Comparison of ENCODE assay signal across 8 mouse cellular contexts in genomic region chr2:69585886-69586398, GRCm38 (mm10). TPM values are rescaled to one million over a fixed set of nuclear protein-coding genes. Genes with fewer than 3 reads are reported as not detected.
DNase-seq lines count a peak whose midpoint lies in the region; ATAC-seq and TF ChIP-seq lines count a peak whose summit lies in the region.

TSS of gene Lrp2 (minus strand) at chr2:69586065.

- peak; percentile 10 to 19 for DNase-seq in heart, adult 2 months
- no peak for DNase-seq in heart, adult 9 months (ENCODE audit: low spot score in 2 of 2)
- DNase-seq in adrenal gland, postnatal 25 days: peak; percentile 15
- DNase-seq in lung, adult 2 months: peak; percentile 55
- DNase-seq in ovary, adult 18-20 months (ENCODE audit: low spot score): peak; percentile 2

- TF ChIP-seq POLR2A in heart, adult 2 months (IDR thresholded peaks at IDR 0.05; ENCODE audit: insufficient read depth, low read depth, low read length): no peak
- no peak for TF ChIP-seq POLR2A in lung, adult 2 months (IDR thresholded peaks at IDR 0.05; ENCODE audit: borderline replicate concordance, extremely low read depth, low read depth, low read length)

- no peaks in the 10 kb centered on the region for H3K79me2 ChIP-seq in heart, adult 2 months (replicated peaks; ENCODE audit: control insufficient read depth, insufficient read depth, low read length)

- intact Hi-C loops in heart, adult 2 months (cut with DNase I): no loop called here

- peak within 1 kb of the TSS; percentile 99 for H3K4me2 ChIP-seq in heart, embryonic 11.5 days
- peak within 1 kb of the TSS; percentile 99 for H3K4me2 ChIP-seq in kidney, embryonic 15.5 days

- 1% methylated on average over 45 of the region's 45 CpGs for WGBS in heart, adult 2 months
- WGBS in heart, embryonic 11.5 days (ENCODE audit: insufficient replicate concordance): under 1% methylated on average over 34 of the region's 45 CpGs
- under 1% methylated on average over 45 of the region's 45 CpGs for WGBS in kidney, embryonic 15.5 days
- under 1% methylated on average over 45 of the region's 45 CpGs for WGBS in lung, adult 2 months

- H3K4me1 ChIP-seq in heart, adult 2 months (ENCODE audit: control insufficient read depth, insufficient read depth, low read length): no peaks in the 10 kb centered on the region
- 0 out of 2 replicates have a peak, but pooled peaks cover 5% of the 10 kb centered on the region for H3K4me1 ChIP-seq in heart, embryonic 11.5 days (ENCODE audit: control insufficient read depth, insufficient read depth, low read length)
- peaks cover 39% of the 10 kb centered on the region for H3K4me1 ChIP-seq in kidney, embryonic 15.5 days
- H3K4me1 ChIP-seq in lung, adult 2 months (ENCODE audit: control insufficient read depth, insufficient read depth, low read length): peaks cover 2% of the 10 kb centered on the region; the same call in 1 of the 2 replicates

- no peaks in the 10 kb centered on the region for H3K9me3 ChIP-seq in heart, embryonic 11.5 days (replicated peaks; ENCODE audit: control insufficient read depth, low read length)
- H3K9me3 ChIP-seq in kidney, embryonic 15.5 days (replicated peaks): no peaks in the 10 kb centered on the region

- no peak for TF ChIP-seq CTCF in heart, adult 2 months (IDR thresholded peaks at IDR 0.05)
- no peak for TF ChIP-seq CTCF in lung, adult 2 months (IDR thresholded peaks at IDR 0.05; ENCODE audit: insufficient read depth, low read length)

- H3K27ac ChIP-seq in heart, adult 2 months: no peak within 1 kb of the TSS
- no peak within 1 kb of the TSS for H3K27ac ChIP-seq in heart, embryonic 11.5 days (ENCODE audit: low read depth, low read length)
- H3K27ac ChIP-seq in kidney, embryonic 15.5 days: peak within 1 kb of the TSS; percentile 63

- peak within 1 kb of the TSS; percentile 36 for H3K4me3 ChIP-seq in heart, adult 2 months
- H3K4me3 ChIP-seq in heart, embryonic 11.5 days (ENCODE audit: low read depth, low read length): peak within 1 kb of the TSS; percentile 68
- peak within 1 kb of the TSS; percentile 72 for H3K4me3 ChIP-seq in kidney, embryonic 15.5 days (replicated peaks)
- H3K4me3 ChIP-seq in lung, adult 2 months (replicated peaks; ENCODE audit: extremely low read depth, low read depth, low read length): peak within 1 kb of the TSS; percentile 66

- H3K36me3 ChIP-seq in heart, adult 2 months (ENCODE audit: control insufficient read depth, insufficient read depth, low read length): no peaks in the 10 kb centered on the region
- no peaks in the 10 kb centered on the region for H3K36me3 ChIP-seq in heart, embryonic 11.5 days (ENCODE audit: control insufficient read depth, insufficient read depth, low read length)
- no peaks in the 10 kb centered on the region for H3K36me3 ChIP-seq in kidney, embryonic 15.5 days

- H3K9ac ChIP-seq in heart, adult 2 months (ENCODE audit: low read depth, low read length): no peak within 1 kb of the TSS
- peak within 1 kb of the TSS; percentile 52; the same call in 1 of the 2 replicates for H3K9ac ChIP-seq in heart, embryonic 11.5 days (ENCODE audit: low read depth, low read length)
- peak within 1 kb of the TSS; percentile 61 for H3K9ac ChIP-seq in kidney, embryonic 15.5 days

- ATAC-seq in heart, embryonic 11.5 days (replicated peaks; ENCODE audit: insufficient number of reproducible peaks, low FRiP score, low TSS enrichment): peak; percentile 71
- ATAC-seq in kidney, embryonic 15.5 days (replicated peaks; ENCODE audit: low FRiP score): peak; percentile 92
- ATAC-seq in inflammation-experienced regulatory T-cells, adult 6 months: no peak

- H3K27me3 ChIP-seq in heart, adult 2 months (ENCODE audit: control insufficient read depth, insufficient read depth, low read length): peaks cover 15% of the 10 kb centered on the region
- H3K27me3 ChIP-seq in heart, embryonic 11.5 days (ENCODE audit: control insufficient read depth, insufficient read depth, low read length): peaks cover 26% of the 10 kb centered on the region
- H3K27me3 ChIP-seq in kidney, embryonic 15.5 days: peaks cover 74% of the 10 kb centered on the region

- TF ChIP-seq EP300 in heart, adult 2 months (IDR thresholded peaks at IDR 0.05; ENCODE audit: insufficient read depth, low read depth, low read length): no peak

RNA-seq across cellular contexts. Expression of gene Lrp2, which starts in this region (rescaled TPM):
- 1 to 10 TPM in 1 of 2 experiments, under 1 TPM in 1; 0.84 to 1.2 TPM for total RNA-seq in heart, adult 2 months (2021)
- polyA plus RNA-seq in heart, adult 2 months (2012; rRNA removed): 0.31 and 0.61 TPM in 2 replicates
- total RNA-seq in adrenal gland, postnatal 25 days (2021): 0.15 and 0.43 TPM in 2 replicates
- 0.65 and 1.0 TPM in 2 replicates for polyA plus RNA-seq in heart, embryonic 11.5 days (2014; fragmentation: Nextera tagmentation; extraction: Ambion mirVana)
- 14.6 and 15.0 TPM in 2 replicates for polyA plus RNA-seq in kidney, embryonic 15.5 days (2015; fragmentation: Nextera tagmentation; extraction: Ambion mirVana)
- polyA plus RNA-seq in lung, adult 2 months (2012; rRNA removed): 10.3 and 13.6 TPM in 2 replicates
- not detected for polyA plus RNA-seq in inflammation-experienced regulatory T-cells, adult 6 months (2017; shearing (Covaris generic))

Comparison
In these comparisons a context has a peak if more than half of its experiments do, and no peak if none do; other contexts are left out.
1. DNase-seq: peak in heart, adult 2 months (2 of 2), lung, adult 2 months (single experiment) and ovary, adult 18-20 months (single experiment); none in heart, adult 9 months (0 of 2).
2. Peak in DNase-seq in adrenal gland, postnatal 25 days; RNA of the gene not detected or under 1 TPM.
3. Peak in every context shown above with its lines, with median percentiles within 50 percentile points of each other: H3K4me3 ChIP-seq.